Mouse (Mus musculus) E14TG2a.4 (cell line): ENCODE measurements around the gene BC048679.

Source experiments
- CTCF ChIP-seq: conservative IDR thresholded peaks from 2 replicates; pipeline ENCODE4 v1.5.1; 2014; ENCODE audit warnings: low read length
- POU5F1 ChIP-seq: IDR thresholded peaks from 2 replicates; pipeline ENCODE4 v1.6.1; 2014; ENCODE audit warnings: low read length, borderline replicate concordance

GRCm38 (mm10) chr7:81528918-81529317 lies 30.8 kb upstream of the BC048679 start:
- TF ChIP-seq CTCF (no peak), POU5F1 (no peak)
